Mouse (Mus musculus) bone marrow macrophage, adult 2 months (primary cell): ENCODE results near the gene Plxnd1.

Experiments used
- CTCF ChIP-seq: IDR thresholded peaks from 2 replicates; pipeline ENCODE4 v1.5.1; 2012; ENCODE audit warnings: low read depth, mild to moderate bottlenecking, low read length, moderate library complexity
- POLR2A ChIP-seq: IDR thresholded peaks from 2 replicates; pipeline ENCODE4 v1.6.1; 2012; ENCODE audit warnings: mild to moderate bottlenecking, low read depth, low read length, borderline replicate concordance

- TF ChIP-seq CTCF (no peak), POLR2A (no peak)
These were observed 39.6 kb downstream of the Plxnd1 start for GRCm38 (mm10) chr6:115955169-115955568.
